Mouse (Mus musculus) frontal cortex, adult 2 months (tissue): Measurements from ENCODE around the gene Spata21. TPM values are rescaled to one million over a fixed set of nuclear protein-coding genes. Genes with fewer than 3 reads are reported as not detected.
A peak's percentile ranks its signal among the peaks of the same experiment; 100 is the strongest.

ENCODE experiments used
- DNase-seq, 2 experiments: peaks; one replicate each; pipeline ENCODE4 v3.0.0; 2022; ENCODE audit warnings: low spot score in 1 of 2; ENCODE audit errors: extremely low spot score in 1 of 2
- polyA plus RNA-seq: library from polyadenylated mRNA; depleted of rRNA; stranded (reverse); fragments of >200 nt; gene quantifications from 2 replicates; pipeline ENCODE4 v1.2.3, GENCODE M21; 2012

Spata21 gene
- polyA plus RNA-seq, 1 experiment: 0.50 TPM

- DNase-seq: peak; percentile 72 to 87
These were observed 14.5 kb upstream of the Spata21 start for GRCm38 (mm10) chr4:141073661-141074060.

GRCm38 (mm10) chr4:141074109-141074508 lies 14.0 kb upstream of the Spata21 start:
- DNase-seq: no peak

- DNase-seq: no peak
These were observed 11.2 kb upstream of the Spata21 start for GRCm38 (mm10) chr4:141076761-141077506.

- peak; percentile 89 to 97 for DNase-seq
These were observed 10.2 kb upstream of the Spata21 start, which contains the start of gene Necap2 for GRCm38 (mm10) chr4:141077681-141078509. Gene Necap2 (minus strand): TSS chr4:141078357.

- no peak for DNase-seq
These were observed 9.5 kb upstream of the Spata21 start for GRCm38 (mm10) chr4:141078510-141079137.

- DNase-seq: no peak
These were observed 1.3 kb upstream of the Spata21 start for GRCm38 (mm10) chr4:141086862-141087261.

- peak in 1 of 2 experiments; percentile 70 for DNase-seq
These were observed 581 bp downstream of the Spata21 start for GRCm38 (mm10) chr4:141088714-141089113.

GRCm38 (mm10) chr4:141095016-141095415 lies 6.9 kb downstream of the Spata21 start:
- no peak for DNase-seq

- DNase-seq: no peak
These were observed 8.6 kb downstream of the Spata21 start for GRCm38 (mm10) chr4:141096710-141097109.

- no peak for DNase-seq
These were observed 10.8 kb downstream of the Spata21 start for GRCm38 (mm10) chr4:141098935-141099334.

GRCm38 (mm10) chr4:141099956-141100355 lies 11.8 kb downstream of the Spata21 start:
- no peak for DNase-seq

- DNase-seq: no peak
These were observed 13.2 kb downstream of the Spata21 start for GRCm38 (mm10) chr4:141101291-141101690.

- no peak for DNase-seq
These were observed 13.7 kb downstream of the Spata21 start for GRCm38 (mm10) chr4:141101855-141102254.

GRCm38 (mm10) chr4:141106526-141107183 lies 18.5 kb downstream of the Spata21 start:
- no peak for DNase-seq

GRCm38 (mm10) chr4:141108196-141108732 lies 20.1 kb downstream of the Spata21 start:
- no peak for DNase-seq

GRCm38 (mm10) chr4:141113831-141114230 lies 25.7 kb downstream of the Spata21 start:
- no peak for DNase-seq

- peak; percentile 25 to 51 for DNase-seq
These were observed 26.4 kb downstream of the Spata21 start for GRCm38 (mm10) chr4:141114521-141114981.

GRCm38 (mm10) chr4:141115398-141115797 lies 27.3 kb downstream of the Spata21 start:
- DNase-seq: no peak

- no peak for DNase-seq
These were observed 30.6 kb downstream of the Spata21 start for GRCm38 (mm10) chr4:141118691-141119090.

- DNase-seq: peak in 1 of 2 experiments; percentile 84
These were observed 32.6 kb downstream of the Spata21 start for GRCm38 (mm10) chr4:141120700-141121099.
